8 mouse cellular contexts compared by ENCODE assay signal in the genomic region with DNA sequence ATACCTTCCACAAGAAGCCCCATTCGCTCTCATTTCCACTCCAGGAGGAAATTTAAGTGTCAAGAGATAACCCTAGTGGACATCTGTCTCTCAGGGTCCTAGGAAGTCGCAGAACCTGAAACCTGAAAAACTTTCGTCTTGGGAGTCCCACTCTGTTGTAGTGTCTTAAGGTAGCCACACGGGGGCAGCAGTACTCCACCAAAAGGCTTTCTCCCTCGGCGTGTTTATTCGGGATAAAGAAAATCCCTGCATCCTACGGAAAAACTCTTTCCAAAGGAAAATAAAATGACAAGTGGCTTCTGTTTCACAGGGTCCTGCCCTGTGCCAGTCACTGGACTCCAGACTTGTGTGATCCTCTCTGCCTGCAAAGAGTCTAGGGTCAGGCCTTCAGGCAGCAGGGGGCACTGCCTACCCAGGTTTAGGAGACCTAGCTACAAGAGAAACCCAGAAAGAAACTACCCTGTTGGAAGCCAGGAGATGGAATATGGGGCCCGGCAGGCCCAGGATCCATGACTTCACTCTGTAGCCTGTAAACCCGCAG. TPM values are rescaled to one million over a fixed set of nuclear protein-coding genes. Genes with fewer than 3 reads are reported as not detected.
DNase-seq lines count a peak whose midpoint lies in the region; ATAC-seq lines count a peak whose summit lies in the region.

No protein-coding gene starts in this region.

- 1% methylated on average over 10 of the region's 10 CpGs for WGBS in hindbrain, embryonic 15.5 days

- no peaks in the 10 kb centered on the region for H3K27me3 ChIP-seq in hindbrain, embryonic 15.5 days

- H3K4me1 ChIP-seq in hindbrain, embryonic 15.5 days (replicated peaks): peaks cover 34% of the 10 kb centered on the region

- peak overlapping the region; percentile 69 for H3K27ac ChIP-seq in hindbrain, embryonic 15.5 days (replicated peaks)

- H3K4me3 ChIP-seq in hindbrain, embryonic 15.5 days: peak overlapping the region; percentile 25

- H3K9me3 ChIP-seq in hindbrain, embryonic 15.5 days: no peaks in the 10 kb centered on the region

- H3K9ac ChIP-seq in hindbrain, embryonic 15.5 days: peak overlapping the region; percentile 32; the same call in 1 of the 2 replicates

- ATAC-seq in hindbrain, embryonic 15.5 days (ENCODE audit: low FRiP score, low read depth): peak; percentile 47

- DNase-seq in R1 (ENCODE audit: low read depth, low spot score): peak; percentile 74
- DNase-seq in cerebellum, postnatal 25 days: peak; percentile 79 to 82
- DNase-seq in frontal cortex, postnatal 36 days (ENCODE audit: low spot score in 2 of 2): peak; percentile 67 to 68
- DNase-seq in left cerebral cortex, adult 11 months (ENCODE audit: low spot score): peak; percentile 37
- DNase-seq in lung, postnatal 4 days: peak; percentile 76 to 82
- peak; percentile 68 to 70 for DNase-seq in right cerebral cortex, adult 2 months (ENCODE audit: low spot score in 2 of 2)
- DNase-seq in urinary bladder, postnatal 14 days (ENCODE audit: low spot score): peak; percentile 71

- H3K4me2 ChIP-seq in hindbrain, embryonic 15.5 days: peak overlapping the region; percentile 55

- H3K36me3 ChIP-seq in hindbrain, embryonic 15.5 days: no peaks in the 10 kb centered on the region

RNA-seq across cellular contexts. Expression of a gene that starts 25.9 kb away (rescaled TPM):
- polyA plus RNA-seq in hindbrain, embryonic 15.5 days (2015; fragmentation: Nextera tagmentation; extraction: Ambion mirVana): 345 and 374 TPM in 2 replicates

RNA-seq across cellular contexts. Expression of a gene that starts 26.0 kb away (rescaled TPM):
- 58.2 and 66.3 TPM in 2 replicates for polyA plus RNA-seq in hindbrain, embryonic 15.5 days (2015; fragmentation: Nextera tagmentation; extraction: Ambion mirVana)

RNA-seq across cellular contexts. Expression of a gene that starts 56.8 kb away (rescaled TPM):
- polyA plus RNA-seq in hindbrain, embryonic 15.5 days (2015; fragmentation: Nextera tagmentation; extraction: Ambion mirVana): not detected in 2 replicates

Comparison
In these comparisons a context has a peak if more than half of its experiments do, and no peak if none do; other contexts are left out.
1. Peak in every context shown above with its lines: DNase-seq, ATAC-seq, H3K4me3 ChIP-seq and H3K27ac ChIP-seq.